Mouse (Mus musculus): ENCODE measurements around the gene D630039A03Rik.

DNA sequence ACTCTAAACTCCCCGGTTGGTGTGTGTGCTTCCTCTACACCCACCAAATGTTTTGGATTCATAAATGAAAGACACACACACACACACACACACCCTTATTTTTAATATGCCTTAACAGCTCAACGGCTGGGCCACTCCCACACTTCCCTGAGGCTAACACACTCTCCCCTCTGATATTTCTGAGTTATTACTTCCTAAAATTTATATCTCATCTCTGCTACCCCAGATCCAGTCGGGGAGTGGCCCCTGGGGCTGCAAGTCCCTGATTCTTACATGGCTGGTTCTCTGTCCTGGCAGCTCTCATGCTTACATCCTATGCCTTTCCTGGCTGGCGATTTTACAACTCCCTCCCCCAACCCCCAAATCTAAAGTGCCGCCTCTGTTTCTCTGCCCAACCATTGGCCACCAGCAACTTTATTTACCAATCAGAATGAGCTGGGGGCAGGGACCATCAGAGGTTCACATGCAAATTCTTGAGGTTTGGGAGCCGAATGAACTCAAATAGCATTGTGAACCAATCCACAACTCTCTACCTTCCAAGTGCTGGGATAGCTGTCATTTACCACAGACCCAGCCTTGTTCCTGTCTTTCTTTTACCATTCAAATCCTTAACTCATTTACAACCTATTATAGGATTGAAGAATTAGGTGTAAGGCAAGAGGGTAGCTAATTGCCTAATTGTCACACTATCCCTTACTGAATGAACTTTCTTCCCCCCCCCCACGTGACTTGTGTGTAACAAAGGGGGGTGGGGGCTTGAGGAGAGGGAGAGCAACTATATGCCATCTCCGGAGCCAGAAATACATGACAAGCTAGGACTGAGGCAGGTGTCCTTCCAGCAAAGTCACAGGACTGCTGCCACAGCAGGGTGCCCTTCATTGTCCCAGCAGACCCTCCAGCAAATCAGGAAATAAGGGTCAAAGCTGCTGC, 3.7 kb upstream of the D630039A03Rik start:
- TF ChIP-seq CTCF (IDR thresholded peaks at IDR 0.05; ENCODE audit: extremely low read depth, insufficient read depth, insufficient read length, insufficient replicate concordance) (no peak), POLR2A (IDR thresholded peaks at IDR 0.05; ENCODE audit: low read depth, low read length) (no peak)
